23 mouse cellular contexts compared by ENCODE assay signal in genomic region chr6:94613235-94613895, GRCm38 (mm10).
DNase-seq lines count a peak whose midpoint lies in the region; ATAC-seq lines count a peak whose summit lies in the region.
"Had no signal": no experiment of that assay in that cellular context is flagged by ENCODE, and none has a peak within 500 bp of the region (broad histone marks: within the 10 kb centered on the region; RNA-seq: fewer than 3 reads in every experiment).

No protein-coding gene starts in this region.

- ATAC-seq in forebrain, embryonic 13.5 days: no peak
- ATAC-seq in forebrain, embryonic 12.5 days (ENCODE audit: low FRiP score): no peak
- no peak for ATAC-seq in midbrain, embryonic 15.5 days (replicated peaks)
- ATAC-seq in kidney, embryonic 15.5 days (replicated peaks; ENCODE audit: low FRiP score): no peak
- ATAC-seq: liver, embryonic 12.5 days had no signal

- H3K27me3 ChIP-seq in forebrain, embryonic 13.5 days: no peaks in the 10 kb centered on the region
- no peaks in the 10 kb centered on the region for H3K27me3 ChIP-seq in forebrain, embryonic 12.5 days
- no peaks in the 10 kb centered on the region for H3K27me3 ChIP-seq in midbrain, embryonic 15.5 days (replicated peaks)
- H3K27me3 ChIP-seq in midbrain, embryonic 10.5 days (ENCODE audit: low read depth, poor library complexity, severe bottlenecking): no peaks in the 10 kb centered on the region
- H3K27me3 ChIP-seq in kidney, embryonic 15.5 days: no peaks in the 10 kb centered on the region
- H3K27me3 ChIP-seq: liver, embryonic 12.5 days; midbrain, embryonic 12.5 days; neural tube, embryonic 13.5 days had no signal

- WGBS in forebrain, embryonic 13.5 days: 77% methylated on average over 6 of the region's 6 CpGs
- 75% methylated on average over 6 of the region's 6 CpGs for WGBS in forebrain, embryonic 12.5 days
- 62% methylated on average over 6 of the region's 6 CpGs for WGBS in midbrain, embryonic 15.5 days
- WGBS in midbrain, embryonic 10.5 days: 80% methylated on average over 6 of the region's 6 CpGs
- WGBS in kidney, embryonic 15.5 days: 49% methylated on average over 6 of the region's 6 CpGs

- H3K4me3 ChIP-seq in forebrain, embryonic 13.5 days: no peak overlapping the region
- H3K4me3 ChIP-seq in forebrain, embryonic 12.5 days (replicated peaks): no peak overlapping the region
- H3K4me3 ChIP-seq in midbrain, embryonic 15.5 days: no peak overlapping the region
- no peak overlapping the region for H3K4me3 ChIP-seq in midbrain, embryonic 10.5 days
- no peak overlapping the region for H3K4me3 ChIP-seq in kidney, embryonic 15.5 days (replicated peaks)
- H3K4me3 ChIP-seq: erythroblast, embryonic 14.5 days; liver, embryonic 12.5 days; midbrain, embryonic 12.5 days; neural tube, embryonic 13.5 days had no signal

- H3K4me2 ChIP-seq in forebrain, embryonic 13.5 days: no peak overlapping the region
- no peak overlapping the region for H3K4me2 ChIP-seq in forebrain, embryonic 12.5 days
- H3K4me2 ChIP-seq in midbrain, embryonic 15.5 days: no peak overlapping the region
- H3K4me2 ChIP-seq in kidney, embryonic 15.5 days: no peak overlapping the region
- H3K4me2 ChIP-seq: hindbrain, embryonic 14.5 days; liver, embryonic 12.5 days; lung, embryonic 14.5 days; midbrain, embryonic 12.5 days; neural tube, embryonic 13.5 days had no signal

- H3K9ac ChIP-seq in forebrain, embryonic 13.5 days: no peak overlapping the region
- no peak overlapping the region for H3K9ac ChIP-seq in forebrain, embryonic 12.5 days
- no peak overlapping the region for H3K9ac ChIP-seq in midbrain, embryonic 15.5 days
- H3K9ac ChIP-seq in kidney, embryonic 15.5 days: no peak overlapping the region
- H3K9ac ChIP-seq: hindbrain, embryonic 14.5 days; liver, embryonic 12.5 days; lung, embryonic 14.5 days; midbrain, embryonic 12.5 days; neural tube, embryonic 13.5 days had no signal

- H3K4me1 ChIP-seq in forebrain, embryonic 13.5 days: peaks cover 7% of the 10 kb centered on the region; the same call in 1 of the 2 replicates
- no peaks in the 10 kb centered on the region for H3K4me1 ChIP-seq in forebrain, embryonic 12.5 days
- 0 out of 2 replicates have a peak, but pooled peaks cover 5% of the 10 kb centered on the region for H3K4me1 ChIP-seq in midbrain, embryonic 15.5 days
- no peaks in the 10 kb centered on the region for H3K4me1 ChIP-seq in midbrain, embryonic 10.5 days
- peaks cover 23% of the 10 kb centered on the region for H3K4me1 ChIP-seq in kidney, embryonic 15.5 days
- H3K4me1 ChIP-seq: liver, embryonic 12.5 days had no signal

- DNase-seq in midbrain, embryonic 10.5 days (ENCODE audit: low spot score): no peak
- DNase-seq in yolk sac, embryonic 10.5 days (ENCODE audit: low spot score): peak; percentile 33
- no peak for DNase-seq in right cerebral cortex, postnatal 36 days (ENCODE audit: low spot score in 2 of 2)
- DNase-seq in adrenal gland, adult 8-10 months: no peak
- DNase-seq: adrenal gland, postnatal 36 days; cerebellum, adult 2 months; gastrocnemius, postnatal 10 days; heart, adult 18-20 months; heart, postnatal 36 days; layer of hippocampus, adult 9-11 months; lung, embryonic 14.5 days; spleen, adult 18-20 months; thymus, postnatal 36 days had no signal

- no peaks in the 10 kb centered on the region for H3K9me3 ChIP-seq in forebrain, embryonic 13.5 days (replicated peaks)
- no peaks in the 10 kb centered on the region for H3K9me3 ChIP-seq in forebrain, embryonic 12.5 days
- H3K9me3 ChIP-seq in midbrain, embryonic 15.5 days: no peaks in the 10 kb centered on the region
- no peaks in the 10 kb centered on the region for H3K9me3 ChIP-seq in midbrain, embryonic 10.5 days (replicated peaks)
- no peaks in the 10 kb centered on the region for H3K9me3 ChIP-seq in kidney, embryonic 15.5 days (replicated peaks)
- H3K9me3 ChIP-seq: liver, embryonic 12.5 days; midbrain, embryonic 12.5 days; neural tube, embryonic 13.5 days had no signal

- peaks cover 95% of the 10 kb centered on the region for H3K36me3 ChIP-seq in forebrain, embryonic 13.5 days (ENCODE audit: poor library complexity, severe bottlenecking)
- peaks cover 97% of the 10 kb centered on the region for H3K36me3 ChIP-seq in forebrain, embryonic 12.5 days (replicated peaks)
- 0 out of 2 replicates have a peak, but pooled peaks cover 18% of the 10 kb centered on the region for H3K36me3 ChIP-seq in midbrain, embryonic 15.5 days (replicated peaks)
- H3K36me3 ChIP-seq in midbrain, embryonic 10.5 days: peaks cover 99% of the 10 kb centered on the region
- peaks cover 84% of the 10 kb centered on the region for H3K36me3 ChIP-seq in kidney, embryonic 15.5 days

- H3K27ac ChIP-seq in forebrain, embryonic 13.5 days: peak overlapping the region; percentile 5; the same call in 1 of the 2 replicates
- no peak overlapping the region for H3K27ac ChIP-seq in forebrain, embryonic 12.5 days
- H3K27ac ChIP-seq in midbrain, embryonic 15.5 days: peak overlapping the region; percentile 22
- no peak overlapping the region for H3K27ac ChIP-seq in midbrain, embryonic 10.5 days (replicated peaks)
- H3K27ac ChIP-seq in kidney, embryonic 15.5 days: peak overlapping the region; percentile 29; the same call in 1 of the 2 replicates
- H3K27ac ChIP-seq: hindbrain, embryonic 14.5 days; liver, embryonic 12.5 days; macrophage; midbrain, embryonic 12.5 days; neural tube, embryonic 13.5 days had no signal

Comparison
In these comparisons a context has a peak if more than half of its experiments do, and no peak if none do; other contexts are left out.
1. H3K27ac ChIP-seq: peak in forebrain, embryonic 13.5 days (single experiment), midbrain, embryonic 15.5 days (single experiment) and kidney, embryonic 15.5 days (single experiment); none in forebrain, embryonic 12.5 days (single experiment) and midbrain, embryonic 10.5 days (single experiment).